17 mouse cellular contexts compared by ENCODE assay signal in genomic region chr8:58509051-58509450, GRCm38 (mm10).
DNase-seq lines count a peak whose midpoint lies in the region.
"Had no signal": no experiment of that assay in that cellular context is flagged by ENCODE, and none has a peak within 500 bp of the region (broad histone marks: within the 10 kb centered on the region; RNA-seq: fewer than 3 reads in every experiment).

No protein-coding gene starts in this region.

- DNase-seq in ES-CJ7 (ENCODE audit: low read depth, low spot score), result peak; percentile 6
- DNase-seq in Muller cell, postnatal 12 days (ENCODE audit: inconsistent ontology term), result peak; percentile 78
- peak; percentile 30 for DNase-seq in ZHBTc4 (ENCODE audit: low read depth, low spot score)
- peak; percentile 74 for DNase-seq in retina, postnatal 1 day
- DNase-seq in urinary bladder, adult 18-20 months (ENCODE audit: low spot score in 2 of 2), result no peak
- no peak for DNase-seq in adrenal gland, adult 2 months
- no peak for DNase-seq in thymus, postnatal 10 days (ENCODE audit: low spot score in 2 of 2)
- DNase-seq: adrenal gland, adult 8-10 months; adrenal gland, postnatal 14 days; adrenal gland, postnatal 36 days; B cell, adult 2 months; cerebellum, adult 11-12 months; cerebellum, adult 2 months; cerebellum, adult 9-10 months; cerebellum, postnatal 14 days; cerebellum, postnatal 36 days; embryo, embryonic 11 days had no signal

Comparison
In these comparisons a context has a peak if more than half of its experiments do, and no peak if none do; other contexts are left out.
1. DNase-seq: peak in ES-CJ7 (single experiment), Muller cell, postnatal 12 days (single experiment), ZHBTc4 (single experiment) and retina, postnatal 1 day (single experiment); none in urinary bladder, adult 18-20 months (0 of 2), adrenal gland, adult 2 months (single experiment) and thymus, postnatal 10 days (0 of 2).